Mouse (Mus musculus) lung, adult 2 months (tissue): ENCODE measurements around the gene Hormad1.

ENCODE experiments used
- CTCF ChIP-seq: fragments of 200-500 bp; IDR thresholded peaks from 2 replicates; pipeline ENCODE4 v1.5.1; 2011; ENCODE audit warnings: mild to moderate bottlenecking, low read length, control low read depth; ENCODE audit not compliant: insufficient read depth
- POLR2A ChIP-seq: fragments of 200-500 bp; IDR thresholded peaks from 2 replicates; pipeline ENCODE4 v1.6.1; 2011; ENCODE audit warnings: low read depth, mild to moderate bottlenecking, control low read depth, low read length, borderline replicate concordance; ENCODE audit errors: extremely low read depth

DNA sequence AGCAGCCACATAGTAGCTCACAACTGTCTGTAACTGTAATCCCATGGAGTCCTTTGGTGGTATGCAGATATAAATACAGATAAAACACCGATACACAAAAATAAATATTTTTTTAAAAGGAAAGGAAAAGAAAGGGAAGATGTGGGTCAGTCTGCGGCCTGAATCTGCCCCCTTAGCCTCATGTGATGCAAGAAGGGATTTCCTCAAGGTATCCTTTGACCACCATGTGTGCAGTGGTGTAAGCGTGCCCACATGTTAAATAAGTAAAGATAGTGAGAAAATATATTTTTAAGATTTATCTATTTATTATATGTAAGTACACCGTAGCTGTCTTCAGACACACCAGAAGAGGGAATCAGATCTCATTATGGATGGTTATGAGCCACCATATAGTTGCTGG lies 19.6 kb upstream of the Hormad1 start:
- TF ChIP-seq CTCF = no peak
- no peak for TF ChIP-seq POLR2A
